Mouse (Mus musculus): ENCODE results near the gene Txnl4b. TPM values are rescaled to one million over a fixed set of nuclear protein-coding genes. Genes with fewer than 3 reads are reported as not detected.

Txnl4b gene
- 1 to 10 TPM; 5.3 to 6.9 TPM for total RNA-seq (2021)

DNA sequence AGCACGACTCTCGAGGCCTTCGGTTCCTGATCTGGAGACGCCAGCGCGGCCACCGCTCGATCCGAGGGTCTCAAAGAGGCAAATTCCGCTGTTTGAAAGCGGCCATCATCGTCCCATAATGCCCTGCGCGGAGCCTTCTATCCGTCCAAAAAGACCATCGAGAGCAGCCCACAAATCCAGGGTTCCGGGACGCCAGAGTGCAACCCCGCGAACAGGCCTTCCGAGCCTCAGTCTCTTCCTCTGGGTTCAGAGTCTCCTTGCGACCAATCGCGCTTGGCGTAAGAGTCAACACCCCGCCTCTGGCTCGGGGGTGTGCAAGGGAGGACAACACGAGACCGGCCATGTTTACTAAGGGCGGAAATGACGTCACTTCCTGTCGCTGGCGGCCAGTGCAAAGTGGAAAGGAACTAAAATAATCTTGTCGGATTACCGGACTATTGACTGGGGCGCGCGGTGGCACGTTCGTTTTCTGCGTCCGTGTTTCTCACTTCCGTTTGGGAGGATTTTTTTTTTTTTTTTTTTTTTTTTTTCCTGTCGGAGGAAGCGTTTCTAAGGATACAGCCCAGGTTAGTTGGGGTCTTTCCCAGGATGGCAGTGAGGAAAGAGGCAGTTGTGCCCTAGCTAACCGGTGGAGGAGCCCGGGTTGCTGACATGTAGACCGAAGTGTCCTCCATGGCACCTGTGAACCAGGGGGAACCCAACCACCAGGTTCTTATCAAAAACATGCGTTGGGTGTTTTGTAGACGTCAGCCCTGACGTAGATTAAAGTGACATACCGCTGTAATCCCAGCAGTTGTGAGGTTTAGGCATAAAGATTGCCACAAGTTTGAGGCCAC lies at the start of gene Txnl4b, which contains the start of gene Dhx38:
Gene Txnl4b, plus strand, starts transcription at position 395 of the 836 bp plus-strand sequence.
Gene Dhx38, minus strand, starts transcription at position 364 of the 836 bp plus-strand sequence.
- peak; percentile 99 to 100 for DNase-seq
- intact Hi-C loops (cut with DNase I): loop anchor here (2.0 to 10.0 kb wide), 3 partner anchors 43 to 1981 kb away; partner anchors contain the start of genes Ap1g1, Dhodh and Psmd7

DNA sequence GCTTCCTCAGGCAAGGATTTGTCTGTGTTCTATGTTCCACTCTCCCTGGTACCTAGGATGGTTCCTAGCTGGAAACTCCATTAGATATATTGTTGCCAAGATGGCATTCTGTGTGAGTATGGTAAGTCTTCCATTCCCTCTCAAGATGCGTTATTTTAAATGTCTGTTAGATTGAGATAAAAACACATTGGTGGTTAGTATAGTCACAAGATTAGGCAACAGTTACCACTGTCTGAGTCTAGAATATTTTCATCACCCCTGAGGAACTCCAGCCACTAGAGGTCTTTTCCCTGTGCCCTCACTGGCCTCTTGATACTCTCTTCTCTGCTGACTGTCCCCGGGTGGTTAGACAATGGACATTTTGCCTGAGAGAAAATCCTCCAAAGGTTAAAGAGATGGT lies 41.7 kb upstream of the Txnl4b start:
- intact Hi-C loops (cut with DNase I): no loop called here
- DNase-seq: no peak

DNA sequence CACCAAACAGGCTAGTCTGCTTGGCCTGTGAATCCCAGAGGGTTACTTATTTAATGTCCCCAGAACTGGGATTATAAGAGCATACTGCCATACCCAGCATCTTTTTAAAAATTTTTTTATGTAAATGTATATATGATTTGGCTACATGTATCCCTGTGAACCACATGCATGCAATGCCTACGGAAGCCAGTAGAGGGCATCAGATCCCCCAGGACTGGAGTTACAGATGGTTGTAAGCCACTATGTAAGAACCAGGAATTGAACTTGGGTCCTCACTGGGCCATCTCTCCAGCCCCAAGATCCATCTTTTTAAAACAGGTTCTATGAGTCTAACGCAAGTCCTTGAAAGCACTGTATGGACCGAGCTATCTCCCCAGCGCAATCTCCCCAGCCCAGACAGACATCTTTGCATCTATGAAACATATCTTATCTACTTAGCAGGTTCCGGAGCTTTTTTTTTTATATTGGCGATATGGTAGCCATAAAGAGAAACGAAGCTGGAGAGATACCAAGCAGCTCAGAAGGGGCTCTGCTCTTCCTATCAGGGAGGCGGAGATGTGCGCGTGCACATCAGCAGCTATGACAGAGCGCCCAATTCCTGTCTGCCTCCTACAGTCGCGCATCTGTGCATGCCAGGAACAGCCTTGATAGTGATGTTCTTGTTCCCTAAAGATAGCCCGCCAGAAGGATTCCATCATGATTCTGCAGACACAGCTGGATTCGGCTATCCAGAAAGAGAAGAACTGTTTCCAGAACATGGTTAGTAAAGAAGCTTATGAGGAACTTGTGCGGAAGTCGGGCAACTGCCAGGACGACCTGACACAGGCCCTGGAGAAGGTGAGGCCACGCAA lies 30.3 kb upstream of the Txnl4b start:
- DNase-seq: peak; percentile 22 to 48
- intact Hi-C loops (cut with DNase I): no loop called here

DNA sequence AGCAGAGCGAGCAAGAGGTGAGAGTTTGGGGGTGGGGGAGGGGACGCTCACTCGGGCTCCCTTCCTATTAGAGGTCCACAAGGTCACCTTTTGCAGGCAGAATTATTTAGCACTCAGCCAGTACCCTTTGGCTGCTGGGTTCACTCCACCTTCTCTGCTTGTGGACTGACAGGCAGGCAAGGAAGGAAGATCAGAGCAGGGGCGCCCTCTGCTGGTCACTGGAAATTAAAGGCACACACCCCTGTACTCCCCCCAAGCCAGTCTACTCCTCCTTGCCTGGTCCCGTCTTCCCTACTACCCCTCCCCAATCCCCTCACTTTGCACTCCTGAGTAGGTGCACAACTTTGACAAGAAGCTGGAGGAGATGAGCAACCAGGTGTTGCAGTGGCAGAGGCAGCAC lies 29.0 kb upstream of the Txnl4b start:
- intact Hi-C loops (cut with DNase I): no loop called here
- DNase-seq: peak; percentile 77 to 89

DNA sequence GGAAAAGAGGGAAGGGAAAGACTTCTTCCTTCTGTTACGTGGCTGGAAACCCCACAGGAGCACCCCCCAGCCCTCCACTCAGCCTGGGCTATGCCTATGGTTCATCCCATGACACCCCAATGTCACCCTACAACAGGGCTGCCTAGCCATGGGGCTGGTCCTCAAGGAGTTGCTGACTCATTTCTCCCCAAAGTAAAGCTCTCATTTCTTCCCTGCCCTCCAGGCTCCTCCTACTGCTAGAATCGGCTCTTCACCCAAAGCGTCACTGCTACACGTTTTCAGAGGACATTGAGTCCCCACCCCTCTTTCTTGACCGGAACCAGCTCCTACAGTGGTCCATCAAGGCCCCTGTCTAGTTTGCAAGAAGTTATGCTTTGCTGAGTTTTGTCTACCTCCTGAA lies 23.5 kb upstream of the Txnl4b start:
- intact Hi-C loops (cut with DNase I): no loop called here
- no peak for DNase-seq

DNA sequence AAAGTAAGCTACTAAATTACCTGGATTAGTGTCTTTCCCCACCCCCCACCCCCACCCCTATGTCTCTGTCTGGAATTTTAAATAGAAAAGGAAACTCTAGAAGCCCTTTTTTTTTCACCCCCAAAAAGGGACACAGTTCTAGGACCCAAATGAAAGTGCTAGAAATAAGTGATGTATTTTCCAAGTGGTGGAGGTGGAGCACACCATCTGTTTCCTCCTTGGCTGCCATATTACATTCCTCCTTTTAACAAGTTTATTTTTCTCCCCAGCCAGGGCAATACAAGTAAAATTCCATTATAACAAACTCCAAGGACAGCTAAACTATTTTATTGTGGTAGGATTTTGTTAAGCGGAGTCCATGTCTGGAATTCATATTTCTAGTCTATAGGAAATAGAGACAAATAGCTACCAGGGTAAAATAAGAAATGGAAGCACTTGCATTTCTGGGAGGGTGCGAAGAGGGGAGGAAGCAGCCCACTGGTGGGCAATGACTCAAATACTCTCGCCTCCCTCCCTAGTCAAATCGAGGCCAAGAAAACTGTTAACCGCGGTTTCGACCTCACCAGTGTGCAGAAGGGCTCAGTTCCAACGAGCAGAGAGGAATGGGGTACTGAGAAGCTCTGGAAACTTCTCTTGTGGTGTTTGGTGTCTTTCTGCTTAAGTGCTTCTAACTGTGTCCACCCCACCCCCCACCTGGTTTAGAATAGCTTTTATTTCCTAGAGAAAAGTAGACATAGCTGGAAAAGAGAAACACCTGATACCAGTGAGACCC lies 22.8 kb upstream of the Txnl4b start:
- no peak for DNase-seq
- intact Hi-C loops (cut with DNase I): no loop called here

DNA sequence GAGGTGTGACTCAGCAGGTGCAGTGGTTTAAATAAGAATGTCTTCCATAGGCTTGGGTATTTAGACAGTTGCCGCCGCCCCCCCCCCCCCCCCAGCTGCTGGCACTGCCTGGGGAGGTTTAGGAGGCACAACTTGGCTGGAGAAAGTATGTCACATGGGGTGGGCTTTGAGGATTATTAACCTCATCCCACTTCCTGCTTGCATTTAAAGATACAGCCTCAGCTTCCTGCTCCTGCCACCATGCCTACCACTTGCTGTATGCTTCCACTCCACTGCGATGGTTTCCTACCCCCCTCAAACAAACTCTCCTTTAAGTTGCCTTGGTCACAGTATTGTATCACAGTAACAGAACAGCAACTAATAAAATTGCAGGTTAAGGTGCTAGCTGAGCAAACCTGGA lies 21.6 kb upstream of the Txnl4b start:
- no peak for DNase-seq

DNA sequence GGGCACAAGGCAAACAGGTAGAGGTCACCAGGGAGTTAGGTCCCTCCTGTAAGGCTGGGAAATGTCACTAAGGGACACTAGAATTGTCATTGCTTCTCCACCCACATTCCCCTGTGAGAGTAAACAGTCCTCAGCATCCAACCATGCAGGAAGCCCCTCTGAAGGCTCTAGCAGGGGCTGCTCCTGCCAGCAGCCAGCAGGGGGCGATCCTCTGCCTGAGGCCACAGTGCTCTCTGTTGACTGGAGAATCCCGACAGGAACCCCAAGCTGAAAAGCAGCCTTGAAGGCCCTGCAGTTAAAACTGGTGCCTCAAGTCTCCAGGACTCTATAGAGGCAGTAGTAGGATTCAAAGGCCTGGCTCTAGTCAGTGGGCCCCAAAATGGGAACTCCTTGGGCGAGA lies 14.0 kb upstream of the Txnl4b start:
- DNase-seq: peak in 1 of 2 experiments; percentile 17
- intact Hi-C loops (cut with DNase I): no loop called here

More for the DNA sequence above, 21.6 kb upstream of the Txnl4b start:
- intact Hi-C loops (cut with DNase I): no loop called here

DNA sequence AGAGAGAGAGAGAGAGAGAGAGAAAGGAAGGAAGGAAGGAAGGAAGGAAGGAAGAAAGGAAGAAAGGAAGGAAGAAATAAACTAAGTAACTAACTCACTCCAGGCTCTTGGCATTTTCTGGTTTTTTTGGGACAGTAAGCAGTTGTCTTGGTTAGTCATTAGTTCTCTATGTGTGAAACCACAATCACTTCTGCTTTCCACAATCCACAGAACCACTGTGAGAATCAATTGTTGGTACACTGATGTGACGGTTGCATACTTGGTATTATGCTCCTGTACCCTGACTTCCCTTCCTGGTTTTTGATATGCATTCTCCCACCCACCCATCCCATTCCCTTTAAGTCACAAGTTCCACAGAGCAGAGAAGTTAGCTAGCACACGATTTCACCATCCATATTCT lies 1.8 kb upstream of the Txnl4b start:
- intact Hi-C loops (cut with DNase I): loop anchor here (10.0 kb wide), 1 partner anchor 1979 kb away; the partner anchor contains the start of gene Psmd7
- no peak for DNase-seq

DNA sequence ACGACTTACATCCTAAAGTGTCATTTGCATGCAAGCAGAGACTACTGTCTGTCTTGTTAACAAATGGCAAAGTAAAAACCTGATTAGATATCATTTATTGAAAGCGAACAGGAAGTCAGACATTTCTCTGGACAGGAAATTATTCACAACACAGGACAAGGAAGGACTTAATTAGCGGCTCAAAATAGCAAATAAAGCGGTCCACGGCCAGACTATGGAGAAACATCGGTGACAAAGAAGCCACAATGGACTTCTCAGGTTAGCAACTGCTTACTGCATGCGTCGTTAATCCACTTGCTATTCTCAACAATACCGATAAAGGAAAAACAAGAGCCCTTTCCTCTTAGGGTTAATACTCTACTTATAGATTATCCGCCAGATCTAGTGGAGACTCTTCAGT lies 926 bp upstream of the Txnl4b start:
- DNase-seq: peak in 1 of 2 experiments; percentile 10
- intact Hi-C loops (cut with DNase I): loop anchor here (5.0 to 10.0 kb wide), 2 partner anchors 213 to 1980 kb away; partner anchors contain the start of genes Ap1g1 and Psmd7

DNA sequence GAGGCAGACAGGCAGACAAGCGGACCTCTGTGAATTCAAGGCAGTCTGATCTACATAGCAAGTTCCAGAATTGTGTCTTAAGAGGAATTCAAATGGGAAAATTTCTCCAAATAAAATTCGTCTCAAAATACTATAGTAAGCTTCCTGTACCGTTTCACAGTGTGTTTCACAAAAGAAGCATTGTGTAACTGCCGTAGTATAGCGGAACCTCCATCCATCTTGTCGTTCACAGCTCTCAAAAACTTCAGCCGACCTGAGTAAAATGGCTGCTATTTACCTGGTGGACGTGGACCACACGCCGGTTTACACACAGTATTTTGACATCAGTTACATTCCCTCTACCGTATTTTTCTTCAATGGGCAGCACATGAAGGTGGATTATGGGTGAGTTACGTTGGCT lies 5.4 kb downstream of the Txnl4b start:
- DNase-seq: no peak
- intact Hi-C loops (cut with DNase I): no loop called here

DNA sequence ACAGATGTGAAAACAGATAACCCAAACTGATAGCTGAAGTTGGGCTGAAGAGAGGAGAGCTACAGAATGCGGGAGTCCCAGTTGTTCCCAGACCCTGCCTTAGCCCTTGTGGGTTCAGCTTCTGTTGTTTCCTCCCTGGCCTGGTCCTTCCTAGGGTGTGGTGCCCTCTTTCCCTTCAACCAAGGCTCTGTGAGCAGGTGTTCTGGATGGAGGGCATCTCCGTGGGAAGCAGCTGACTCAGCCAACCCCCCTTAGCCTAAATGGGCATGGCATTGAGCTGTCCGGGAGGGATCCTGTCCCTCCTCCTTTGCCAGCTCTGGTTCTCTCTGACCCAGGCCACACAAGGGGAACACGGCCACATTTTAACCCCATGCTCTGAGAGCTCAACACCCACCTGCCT lies 10.6 kb downstream of the Txnl4b start:
- intact Hi-C loops (cut with DNase I): no loop called here

DNA sequence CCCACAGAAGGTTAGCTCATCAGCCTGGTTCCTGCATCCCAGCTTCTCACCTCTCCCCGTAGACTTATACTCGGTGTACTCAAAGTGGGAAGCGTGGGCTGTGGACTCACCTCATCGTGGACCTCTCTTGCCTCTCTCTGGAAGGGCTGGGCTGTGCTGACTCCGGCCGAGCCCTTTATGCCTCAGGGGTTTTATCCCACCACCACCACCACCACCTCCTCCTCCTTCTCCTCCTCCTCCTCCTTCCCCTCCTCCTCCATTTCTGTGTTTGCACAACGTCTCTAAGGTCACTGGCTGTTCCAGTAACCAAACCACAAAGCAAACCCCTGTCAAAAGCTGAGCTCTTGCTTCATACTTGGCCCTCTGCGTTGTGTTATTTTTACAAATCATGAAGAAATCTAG lies 13.2 kb downstream of the Txnl4b start, which contains the start of gene Hp:
Gene Hp, minus strand, starts transcription at position 273 of the 402 bp plus-strand sequence.
- intact Hi-C loops (cut with DNase I): no loop called here
- DNase-seq: no peak

More for the DNA sequence above, 10.6 kb downstream of the Txnl4b start:
- DNase-seq: no peak

DNA sequence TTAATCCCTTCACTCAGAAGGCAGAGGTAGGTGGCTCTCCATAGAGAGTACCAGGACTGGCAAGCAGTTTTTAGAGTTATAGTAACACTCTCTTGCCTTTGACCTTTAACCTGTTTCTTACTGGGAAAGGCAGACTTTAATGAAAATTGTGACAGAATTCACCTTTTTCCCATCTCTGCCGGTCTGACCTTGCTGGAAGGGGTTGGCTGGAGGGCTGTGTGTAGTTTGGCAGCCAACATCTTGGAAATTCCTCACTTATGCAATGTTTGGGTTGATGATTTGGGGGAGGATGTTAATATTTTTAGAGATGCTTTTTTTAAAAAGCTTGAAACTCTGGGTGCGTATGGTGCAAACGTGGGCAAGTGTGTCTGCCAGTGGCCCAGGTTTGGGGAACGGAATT lies 18.6 kb downstream of the Txnl4b start:
- intact Hi-C loops (cut with DNase I): no loop called here
- no peak for DNase-seq

DNA sequence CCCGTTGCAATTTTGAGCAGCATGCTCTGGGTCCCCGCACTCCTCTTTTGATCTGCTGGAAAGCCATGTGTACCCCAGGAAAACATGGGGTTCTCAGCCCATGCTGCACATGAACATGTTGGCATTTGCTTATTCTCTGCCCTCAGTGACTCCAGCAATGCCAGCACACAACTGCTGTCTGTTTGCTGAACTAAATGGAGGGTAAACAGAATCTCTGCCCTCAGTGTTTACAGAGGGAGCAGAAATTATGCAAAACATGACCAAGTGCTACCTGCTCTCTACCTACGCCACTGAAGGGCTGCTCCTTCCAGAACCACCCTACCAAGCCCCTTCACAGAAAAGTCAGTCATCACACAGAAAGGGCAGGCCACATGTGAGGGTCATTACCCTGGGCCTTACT lies 19.1 kb downstream of the Txnl4b start:
- DNase-seq: no peak
- intact Hi-C loops (cut with DNase I): no loop called here

DNA sequence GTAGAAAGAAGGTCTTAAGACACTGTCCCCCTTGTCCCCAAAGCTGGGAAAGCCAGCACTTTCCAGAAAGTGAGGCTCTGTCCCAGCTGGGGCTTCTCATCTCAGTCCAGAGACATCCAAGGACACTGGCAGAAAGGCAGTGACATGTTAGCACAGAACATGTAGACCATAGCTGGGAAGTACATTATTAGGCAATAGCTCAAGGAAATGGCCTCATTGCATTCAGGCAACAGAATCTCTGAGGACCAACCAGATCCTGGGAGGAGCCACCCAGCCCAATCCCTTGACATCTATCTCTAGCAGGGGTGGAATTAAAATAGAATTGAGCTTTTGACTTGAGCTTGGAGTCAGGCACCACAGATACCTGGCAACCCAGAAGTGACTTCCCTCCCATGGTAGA lies 20.0 kb downstream of the Txnl4b start:
- DNase-seq: no peak
- intact Hi-C loops (cut with DNase I): no loop called here

DNA sequence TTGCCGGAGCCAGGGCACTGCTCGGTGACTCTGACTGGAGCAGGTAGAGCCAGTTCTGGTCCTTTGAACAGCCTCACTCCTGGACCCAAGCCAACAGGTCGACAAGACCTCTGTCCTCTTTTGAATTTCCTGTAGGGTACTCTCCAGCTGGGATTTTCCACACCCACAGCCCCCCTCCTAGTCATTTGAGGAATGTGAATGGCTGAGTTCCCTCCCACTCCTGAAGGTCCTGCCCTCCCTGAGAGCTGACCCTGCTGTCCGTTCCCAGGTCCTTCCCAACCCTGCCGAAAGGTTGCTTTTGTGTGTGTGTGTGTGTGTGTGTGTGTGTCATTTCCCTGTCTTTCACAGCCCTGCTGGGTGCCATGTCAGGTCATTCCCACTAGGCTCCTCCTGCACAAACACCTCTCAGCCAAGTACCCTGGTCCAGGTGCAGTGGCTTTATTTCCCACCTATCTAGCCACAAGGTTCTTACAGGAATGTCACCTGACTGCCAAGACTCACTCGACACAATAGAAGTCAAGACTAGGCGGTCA lies 21.3 kb downstream of the Txnl4b start:
- intact Hi-C loops (cut with DNase I): no loop called here
- DNase-seq: no peak

DNA sequence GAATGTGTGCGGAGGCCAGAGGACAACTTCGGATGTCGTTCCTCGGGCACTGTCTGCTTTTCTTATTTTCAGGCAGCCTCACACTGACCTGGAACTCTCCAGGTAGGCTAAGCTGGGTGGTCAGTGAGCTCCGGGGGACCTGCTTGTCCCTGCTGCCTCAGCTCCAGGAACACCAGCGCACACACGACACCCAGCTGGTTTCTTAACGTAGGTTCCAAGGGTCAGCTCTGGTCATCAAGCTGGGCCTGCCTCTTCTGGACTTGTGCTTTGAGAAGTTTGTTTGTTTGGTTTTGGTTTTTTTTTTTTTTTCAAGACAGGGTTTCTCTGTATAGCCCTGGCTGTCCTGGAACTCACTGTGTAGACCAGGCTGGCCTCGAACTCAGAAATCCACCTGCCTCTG lies 25.2 kb downstream of the Txnl4b start:
- no peak for DNase-seq
- intact Hi-C loops (cut with DNase I): no loop called here

DNA sequence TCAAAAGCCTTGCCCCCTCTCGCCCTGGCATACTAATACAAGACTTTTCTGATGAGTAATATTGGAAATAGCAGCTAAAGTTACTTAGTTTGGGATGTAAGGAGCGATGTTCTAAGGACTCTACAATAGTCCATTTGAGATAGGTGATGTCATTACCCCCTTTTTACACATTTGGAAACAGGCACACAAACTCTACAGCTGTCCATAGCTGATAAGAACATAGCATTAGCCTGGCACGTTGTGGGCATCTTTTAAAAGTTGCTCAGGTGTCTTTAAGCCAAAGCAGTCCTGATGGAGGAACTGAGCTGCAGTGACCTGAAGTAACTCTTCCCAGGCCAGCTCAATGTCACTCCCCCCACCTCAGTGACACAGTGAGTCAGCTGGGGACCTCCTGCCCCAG lies 25.7 kb downstream of the Txnl4b start:
- intact Hi-C loops (cut with DNase I): no loop called here

DNA sequence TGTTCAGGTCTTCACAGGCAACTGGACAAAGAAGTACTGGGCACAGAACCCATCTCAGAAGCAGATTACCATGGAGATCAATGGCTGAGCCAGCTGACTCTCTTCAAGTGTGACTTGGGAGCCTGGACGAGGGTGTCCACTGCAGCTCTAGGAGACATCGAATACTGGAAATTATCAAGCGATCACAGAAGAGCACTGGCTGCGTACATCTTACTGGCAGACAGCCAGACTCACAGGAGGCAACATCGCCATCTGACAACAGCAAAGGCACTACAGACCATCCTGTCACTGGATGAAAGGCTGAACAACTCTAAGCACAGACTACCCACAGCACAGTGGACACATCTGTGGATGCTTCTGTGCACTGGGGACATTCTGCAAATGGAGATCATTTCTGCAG lies 26.5 kb downstream of the Txnl4b start:
- DNase-seq: no peak
- intact Hi-C loops (cut with DNase I): no loop called here

More for the DNA sequence above, 25.7 kb downstream of the Txnl4b start:
- DNase-seq: no peak
